ENCODE assay signal across 11 mouse cellular contexts in genomic region chr4:55526247-55527115, GRCm38 (mm10). TPM values are rescaled to one million over a fixed set of nuclear protein-coding genes. Genes with fewer than 3 reads are reported as not detected.
DNase-seq lines count a peak whose midpoint lies in the region; ATAC-seq and TF ChIP-seq lines count a peak whose summit lies in the region.
"Had no signal": no experiment of that assay in that cellular context is flagged by ENCODE, and none has a peak within 500 bp of the region (broad histone marks: within the 10 kb centered on the region; RNA-seq: fewer than 3 reads in every experiment).

No protein-coding gene starts in this region.

- intact Hi-C loops in left cerebral cortex, adult 2 months (cut with DNase I): loop anchor here (2.0 to 5.0 kb wide), 2 partner anchors 836 to 966 kb away; no protein-coding TSS in a partner anchor

- no peak overlapping the region for H3K4me3 ChIP-seq in forebrain, embryonic 14.5 days (ENCODE audit: low read depth, low read length)
- no peak overlapping the region for H3K4me3 ChIP-seq in forebrain, embryonic 11.5 days (ENCODE audit: low read depth, low read length)
- no peak overlapping the region for H3K4me3 ChIP-seq in left cerebral cortex, adult 2 months
- H3K4me3 ChIP-seq in cortical plate, adult 2 months (ENCODE audit: insufficient read depth, low read length): no peak overlapping the region
- H3K4me3 ChIP-seq: lung, embryonic 15.5 days had no signal

- H3K27ac ChIP-seq in forebrain, embryonic 14.5 days (ENCODE audit: low read depth, low read length): no peak overlapping the region
- no peak overlapping the region for H3K27ac ChIP-seq in forebrain, embryonic 11.5 days (ENCODE audit: low read depth, low read length)
- H3K27ac ChIP-seq in left cerebral cortex, adult 2 months: no peak overlapping the region
- H3K27ac ChIP-seq in cortical plate, adult 2 months (ENCODE audit: insufficient read depth, low read length): no peak overlapping the region
- H3K27ac ChIP-seq: lung, embryonic 15.5 days had no signal

- H3K9me3 ChIP-seq in forebrain, embryonic 14.5 days (replicated peaks; ENCODE audit: control insufficient read depth, low read length): no peaks in the 10 kb centered on the region
- no peaks in the 10 kb centered on the region for H3K9me3 ChIP-seq in forebrain, embryonic 11.5 days (ENCODE audit: control insufficient read depth, low read length)
- H3K9me3 ChIP-seq: lung, embryonic 15.5 days had no signal

- peak; percentile 64 for TF ChIP-seq CTCF in left cerebral cortex, adult 2 months (IDR thresholded peaks at IDR 0.05)
- TF ChIP-seq CTCF in cortical plate, adult 2 months (IDR thresholded peaks at IDR 0.05; ENCODE audit: extremely low read depth, insufficient read depth, low read length): 0 out of 2 replicates have a peak, but pooled peaks have one; percentile 5

- WGBS in forebrain, embryonic 14.5 days: 83% methylated on average over 5 of the region's 5 CpGs
- 72% methylated on average over 5 of the region's 5 CpGs for WGBS in forebrain, embryonic 11.5 days

- TF ChIP-seq POLR2A in cortical plate, adult 2 months (IDR thresholded peaks at IDR 0.05; ENCODE audit: extremely low read depth, insufficient read depth, low read length): no peak

- no peak overlapping the region for H3K9ac ChIP-seq in forebrain, embryonic 14.5 days (ENCODE audit: low read length)
- no peak overlapping the region for H3K9ac ChIP-seq in forebrain, embryonic 11.5 days (ENCODE audit: low read length)
- H3K9ac ChIP-seq: lung, embryonic 15.5 days had no signal

- peaks cover 9% of the 10 kb centered on the region for H3K4me1 ChIP-seq in forebrain, embryonic 14.5 days (ENCODE audit: control insufficient read depth, insufficient read depth, low read length)
- peaks cover 9% of the 10 kb centered on the region for H3K4me1 ChIP-seq in forebrain, embryonic 11.5 days (replicated peaks; ENCODE audit: control insufficient read depth, insufficient read depth, low read length)
- no peaks in the 10 kb centered on the region for H3K4me1 ChIP-seq in cortical plate, adult 2 months (ENCODE audit: control insufficient read depth, insufficient read depth, low read length)

- ATAC-seq in forebrain, embryonic 14.5 days: no peak
- no peak for ATAC-seq in forebrain, embryonic 11.5 days (replicated peaks; ENCODE audit: low FRiP score)
- no peak for ATAC-seq in erythroblast, adult 5-6 weeks (replicated peaks; ENCODE audit: low FRiP score, poor library complexity, severe bottlenecking)

- H3K4me2 ChIP-seq in forebrain, embryonic 14.5 days (ENCODE audit: low read length): no peak overlapping the region
- no peak overlapping the region for H3K4me2 ChIP-seq in forebrain, embryonic 11.5 days (ENCODE audit: low read depth, low read length, severe bottlenecking)
- H3K4me2 ChIP-seq: lung, embryonic 15.5 days had no signal

- H3K36me3 ChIP-seq in forebrain, embryonic 14.5 days (ENCODE audit: control insufficient read depth, insufficient read depth, low read length): no peaks in the 10 kb centered on the region
- H3K36me3 ChIP-seq in forebrain, embryonic 11.5 days (ENCODE audit: control insufficient read depth, insufficient read depth, low read length): no peaks in the 10 kb centered on the region
- H3K36me3 ChIP-seq: lung, embryonic 15.5 days had no signal

- DNase-seq in forebrain, embryonic 14.5 days (ENCODE audit: low spot score): peak; percentile 76
- no peak for DNase-seq in forebrain, embryonic 11.5 days (ENCODE audit: low spot score)
- DNase-seq in left cerebral cortex, adult 2 months (ENCODE audit: extremely low spot score in 1 of 2, low spot score in 2 of 2): no peak
- no peak for DNase-seq in left cerebral cortex, adult 8-10 months (ENCODE audit: low spot score in 2 of 2)
- DNase-seq in 3T3-L1 (ENCODE audit: low read depth, low spot score): peak; percentile 67
- no peak for DNase-seq in kidney, postnatal 4 days
- DNase-seq: cerebellum, adult 18-20 months; right cerebral cortex, postnatal 4 days had no signal

- peaks cover 13% of the 10 kb centered on the region; the same call in 1 of the 2 replicates for H3K27me3 ChIP-seq in forebrain, embryonic 14.5 days (replicated peaks; ENCODE audit: control insufficient read depth, insufficient read depth, low read length)
- peaks cover 13% of the 10 kb centered on the region for H3K27me3 ChIP-seq in forebrain, embryonic 11.5 days (ENCODE audit: control insufficient read depth, insufficient read depth, low read length)

RNA-seq across cellular contexts. Expression of gene Klf4, which starts 5.8 kb away (rescaled TPM):
- 1.3 and 1.9 TPM in 2 replicates for polyA plus RNA-seq in forebrain, embryonic 14.5 days (2014; fragmentation: Nextera tagmentation; extraction: Ambion mirVana)
- 2.0 and 2.3 TPM in 2 replicates for polyA plus RNA-seq in forebrain, embryonic 11.5 days (2014; fragmentation: Nextera tagmentation; extraction: Ambion mirVana)
- 10 to 100 TPM in 1 of 2 experiments, 1 to 10 TPM in 1; 7.7 to 14.3 TPM for total RNA-seq in left cerebral cortex, adult 2 months (2021)
- 1 to 10 TPM; 4.5 to 7.9 (median 5.7) TPM for total RNA-seq in left cerebral cortex, adult 8-10 months (2022)
- 4.2 and 4.3 TPM in 2 replicates for polyA plus RNA-seq in cortical plate, adult 2 months (2012; rRNA removed)
- total RNA-seq in erythroblast, adult 5-6 weeks (2015; ENCODE audit: low replicate concordance): 5.0 and 10.7 TPM in 2 replicates
- 3.1 and 4.0 TPM in 2 replicates for total RNA-seq in erythroblast, adult 5-6 weeks (2017; ENCODE audit: low replicate concordance)

Comparison
In these comparisons a context has a peak if more than half of its experiments do, and no peak if none do; other contexts are left out.
1. DNase-seq: peak in forebrain, embryonic 14.5 days (single experiment) and 3T3-L1 (single experiment); none in forebrain, embryonic 11.5 days (single experiment), left cerebral cortex, adult 2 months (0 of 2), left cerebral cortex, adult 8-10 months (0 of 2) and kidney, postnatal 4 days (0 of 2).